Mouse (Mus musculus) liver, adult 2 months (tissue): ENCODE data around the gene Gm572.

Experiments used
- CTCF ChIP-seq: fragments of 200-500 bp; IDR thresholded peaks from 2 replicates; pipeline ENCODE4 v1.5.1; 2011; ENCODE audit warnings: low read depth, low read length, control low read depth
- POLR2A ChIP-seq: fragments of 200-500 bp; IDR thresholded peaks from 2 replicates; pipeline ENCODE4 v1.6.1; 2011; ENCODE audit warnings: low read length, control low read depth; ENCODE audit not compliant: insufficient read depth; ENCODE audit errors: extremely low read depth

GRCm38 (mm10) chr4:148610631-148611364, 32.3 kb upstream of the Gm572 start:
- TF ChIP-seq CTCF (no peak), POLR2A (no peak)
